Mouse (Mus musculus) large intestine, adult 2 months (tissue): ENCODE measurements around the gene Ccr10. TPM values are rescaled to one million over a fixed set of nuclear protein-coding genes. Genes with fewer than 3 reads are reported as not detected.

Source experiments
- DNase-seq: peaks from one replicate; pipeline ENCODE4 v3.0.0-alpha.2; 2012; ENCODE audit warnings: low read depth, low spot score
- WGBS: fragments of 180-500 bp; shearing (Covaris S2); methylation state at CpG from one replicate; pipeline ENCODE4 v1.1.7; 2018; 5-methylcytosine and 5-hydroxymethylcytosine counted together
- polyA plus RNA-seq: library from polyadenylated mRNA; depleted of rRNA; stranded (reverse); fragments of >200 nt; gene quantifications from 2 replicates; pipeline ENCODE4 v1.2.3, GENCODE M21; 2012

The Ccr10 gene
- polyA plus RNA-seq, 1 experiment: 9.2 TPM

DNA sequence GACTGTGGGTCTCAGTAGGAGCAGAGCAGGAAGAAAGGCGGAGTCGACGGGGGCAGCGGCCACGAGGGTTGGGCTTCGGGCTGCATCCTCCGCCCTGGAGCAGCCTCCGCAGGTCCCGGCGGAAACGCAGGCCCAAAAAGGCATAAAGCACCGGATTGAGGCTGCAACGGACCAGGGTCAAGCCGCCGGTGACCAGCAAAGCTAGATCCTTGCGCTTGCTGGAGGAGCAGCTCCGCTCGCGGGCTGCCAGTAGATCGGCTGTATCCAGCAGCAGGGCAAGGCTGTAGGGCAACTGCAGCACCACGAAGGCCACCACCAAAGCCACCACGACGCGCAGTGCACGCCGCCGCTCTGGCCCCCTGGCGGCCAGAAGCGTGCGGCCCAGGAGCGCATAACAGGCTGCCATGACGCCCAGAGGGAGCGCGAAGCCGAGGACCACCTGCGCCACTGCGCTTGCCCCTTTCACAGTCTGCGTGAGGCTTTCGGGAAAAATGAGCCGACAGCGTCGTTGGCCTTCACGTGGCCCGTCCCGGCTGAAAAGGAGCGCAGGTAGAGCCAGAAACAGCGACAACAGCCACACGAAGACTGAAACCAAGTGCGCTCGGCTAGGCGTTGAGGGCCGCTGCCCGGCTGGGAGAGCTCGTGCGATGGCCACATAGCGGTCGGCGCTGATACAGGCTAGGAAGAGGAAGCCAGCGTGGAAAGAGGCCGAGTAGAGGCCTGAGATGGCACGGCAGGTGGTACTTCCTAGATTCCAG lies 1.4 kb downstream of the Ccr10 start:
- peak; percentile 50 for DNase-seq

DNA sequence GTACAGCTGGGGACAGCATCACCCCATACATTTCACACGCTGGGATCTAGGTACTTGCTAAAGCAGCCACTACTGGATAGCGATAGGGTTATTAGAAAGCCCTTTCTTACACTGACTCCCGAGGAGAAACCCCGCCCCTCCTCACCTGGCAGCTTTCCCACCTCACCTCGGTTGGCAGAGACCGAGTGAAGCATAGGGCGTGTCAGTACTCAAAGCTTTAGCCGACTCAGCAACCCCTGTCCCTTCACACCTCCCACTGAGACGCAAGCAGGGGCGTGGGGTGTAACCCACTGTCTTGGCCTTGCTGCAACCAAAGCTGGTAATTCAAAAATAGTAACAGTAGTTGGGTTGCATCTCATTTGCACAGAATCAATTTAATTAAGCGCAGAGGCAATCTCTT lies 2.1 kb downstream of the Ccr10 start:
- 3% methylated on average over 11 of the region's 11 CpGs for WGBS
- DNase-seq: peak; percentile 65

More for the DNA sequence above, 1.4 kb downstream of the Ccr10 start:
- WGBS: 6% methylated on average over 61 of the region's 61 CpGs

DNA sequence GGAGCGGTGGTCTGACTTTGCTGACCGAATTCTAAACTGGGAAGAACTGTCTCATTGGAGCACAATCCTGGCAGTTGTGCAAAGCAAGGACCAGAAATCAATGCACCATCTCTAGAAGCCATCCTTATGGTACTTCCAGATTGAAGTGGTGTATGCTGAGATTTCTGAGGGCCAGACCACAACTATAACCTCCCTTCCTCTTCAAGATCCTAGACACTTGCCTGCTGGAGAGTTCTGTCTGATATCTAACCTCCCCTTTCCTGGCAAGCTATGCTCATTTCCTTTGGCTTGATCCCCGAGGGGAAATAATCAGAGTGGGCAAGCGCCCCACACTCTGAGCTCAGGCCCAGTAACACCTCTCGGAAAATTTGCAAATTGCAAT lies 2.8 kb downstream of the Ccr10 start:
- DNase-seq: no peak
- 8% methylated on average over 5 of the region's 5 CpGs for WGBS

DNA sequence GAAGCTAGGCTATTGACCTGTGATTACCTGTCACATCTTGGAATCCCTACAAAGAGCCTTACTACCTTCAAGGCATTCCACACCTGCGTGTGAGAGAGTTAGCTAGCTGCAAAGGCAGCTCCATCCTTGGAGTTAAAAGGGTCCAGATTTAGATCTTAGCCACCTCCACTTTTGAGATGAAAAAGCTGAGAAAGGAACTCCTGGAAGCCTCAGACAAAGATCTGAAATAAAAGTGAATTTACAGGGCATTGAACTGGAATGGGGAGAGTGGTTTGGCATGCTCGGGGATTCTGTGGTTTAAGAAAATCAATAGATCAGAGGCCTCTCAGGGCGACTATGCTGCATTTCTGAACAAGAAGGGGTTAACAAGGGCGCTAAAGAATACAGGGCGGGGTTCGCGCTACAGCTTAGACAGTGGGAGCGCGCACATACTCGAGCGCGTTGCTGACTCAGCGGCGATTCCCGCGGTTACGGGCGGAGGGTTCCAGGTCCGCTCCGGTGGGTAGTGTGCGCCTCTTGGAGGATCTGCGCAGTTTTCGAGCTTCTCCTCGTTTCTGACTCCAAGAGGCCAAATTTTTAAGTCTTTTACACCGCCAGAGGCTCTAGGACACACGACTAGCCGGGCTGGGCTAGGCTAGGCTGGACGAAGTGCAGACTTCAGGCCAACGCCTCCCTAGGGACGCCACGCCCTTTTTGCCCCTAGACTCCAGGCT lies 3.4 kb downstream of the Ccr10 start:
- WGBS: 1% methylated on average over 31 of the region's 31 CpGs

GRCm38 (mm10) chr11:101170811-101171610 lies 4.2 kb downstream of the Ccr10 start, which contains the start of gene Plekhh3:
TSS of gene Plekhh3 (minus strand) at chr11:101171351.
- under 1% methylated on average over 48 of the region's 50 CpGs for WGBS
- DNase-seq: peak; percentile 89

More for the DNA sequence above, 3.4 kb downstream of the Ccr10 start:
- DNase-seq: peak; percentile 70

DNA sequence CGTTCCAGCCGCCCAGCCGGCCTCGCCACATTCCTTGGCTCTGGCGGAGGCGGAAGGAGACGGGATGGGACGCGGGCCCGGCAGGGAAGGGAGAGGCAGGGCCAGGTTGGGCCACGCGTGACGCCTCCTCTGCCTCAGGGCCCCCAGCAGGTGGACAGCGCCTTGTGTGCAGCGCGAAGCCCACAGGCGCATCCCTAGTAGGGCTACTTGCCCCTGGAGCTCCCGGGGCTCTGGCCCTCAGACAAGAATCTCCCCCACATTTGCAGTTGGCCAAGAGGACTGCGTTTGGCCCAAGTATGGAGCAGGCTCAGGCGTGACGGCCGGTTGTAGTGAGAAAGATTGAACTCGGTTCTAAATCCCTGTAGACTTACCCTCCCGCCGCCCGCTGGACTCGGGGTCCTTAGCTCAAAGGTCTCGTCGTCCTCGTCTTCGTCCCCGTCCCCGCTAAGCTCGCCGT lies 4.9 kb downstream of the Ccr10 start, which contains the start of gene Cntnap1:
Gene Cntnap1 (plus strand): TSS at position 170 of the 457 bp plus-strand sequence.
- under 1% methylated on average over 35 of the region's 35 CpGs for WGBS
- no peak for DNase-seq

DNA sequence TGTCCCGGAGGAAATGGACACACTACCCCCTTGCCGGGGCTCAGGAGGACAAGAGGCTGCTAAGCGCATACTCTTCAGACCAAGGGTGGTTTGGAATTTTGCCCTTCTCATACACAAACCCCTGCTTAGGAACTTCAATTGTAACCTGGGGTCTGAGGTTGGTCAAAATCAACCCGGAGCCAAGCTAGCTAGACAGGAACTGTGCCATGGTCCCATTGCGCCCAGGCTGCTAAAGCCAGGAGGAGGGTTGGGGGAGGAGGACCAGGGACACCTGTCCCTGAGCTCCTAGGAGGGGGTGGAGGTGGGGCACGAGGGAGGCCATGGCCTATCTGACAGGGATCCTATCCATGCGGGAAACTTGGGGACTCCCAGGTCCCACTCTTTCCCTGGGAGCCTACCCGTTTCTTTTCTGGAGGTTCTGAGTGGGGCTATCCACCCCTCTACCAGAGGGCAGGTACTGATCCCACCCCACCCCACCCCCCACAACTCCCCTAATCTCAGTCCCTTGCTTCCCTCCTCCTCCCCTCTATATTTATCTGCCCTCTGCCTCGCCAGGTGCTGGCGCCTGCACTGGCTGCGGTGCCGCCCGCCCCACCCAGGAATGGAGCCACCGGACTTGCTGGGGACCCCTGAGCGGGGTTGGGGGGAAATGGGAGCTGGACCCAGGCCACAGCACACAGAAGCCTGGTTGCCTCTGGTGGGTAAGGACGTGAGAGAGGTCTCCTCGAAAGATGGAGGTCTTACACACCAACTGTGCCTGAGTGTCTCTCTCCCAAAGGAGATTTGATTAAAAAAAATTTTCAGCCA lies 5.7 kb downstream of the Ccr10 start:
- no peak for DNase-seq
- WGBS: 12% methylated on average over 17 of the region's 17 CpGs

GRCm38 (mm10) chr11:101168301-101168980 lies 6.8 kb downstream of the Ccr10 start:
- 53% methylated on average over 18 of the region's 18 CpGs for WGBS
- DNase-seq: no peak

GRCm38 (mm10) chr11:101167963-101168300 lies 7.3 kb downstream of the Ccr10 start:
- no peak for DNase-seq
- WGBS: 81% methylated on average over 8 of the region's 8 CpGs

DNA sequence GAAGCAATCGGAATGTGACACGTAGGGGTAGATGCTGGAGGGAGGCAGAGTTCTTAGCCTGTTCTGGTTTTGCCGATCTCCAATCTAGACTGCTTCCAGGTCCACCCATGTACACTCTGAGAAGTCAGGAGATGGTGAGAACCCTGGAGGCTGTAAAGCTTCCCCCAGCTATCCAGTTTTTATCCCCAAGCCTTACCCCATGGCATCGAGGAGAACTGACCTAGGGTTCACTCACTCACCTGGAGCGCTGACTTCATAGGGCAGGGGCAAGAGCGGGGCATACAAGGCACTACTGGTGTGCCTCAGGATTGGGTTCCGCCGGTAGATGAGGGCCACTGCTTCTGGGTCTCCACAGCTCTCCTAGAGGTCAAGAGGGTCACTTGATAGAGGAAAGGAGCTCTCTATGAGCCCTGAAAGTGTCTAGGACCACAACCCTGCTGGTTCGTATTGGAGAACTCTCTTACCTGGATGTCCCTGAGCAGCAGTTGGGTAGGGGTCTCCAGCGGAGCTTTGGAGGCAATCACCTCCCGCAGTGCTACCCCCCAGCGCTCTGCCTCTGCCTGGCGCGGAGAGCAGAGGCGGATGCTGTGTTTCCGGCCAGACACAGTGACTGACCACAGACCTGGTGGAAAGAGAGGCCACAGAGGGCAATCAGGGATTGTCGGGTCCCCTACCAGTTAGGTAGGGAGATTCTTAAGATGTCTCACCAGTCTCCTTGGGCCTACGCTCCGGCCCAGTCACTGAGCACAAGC lies 7.9 kb downstream of the Ccr10 start:
- 89% methylated on average over 19 of the region's 19 CpGs for WGBS
- no peak for DNase-seq

GRCm38 (mm10) chr11:101166357-101166756 lies 8.9 kb downstream of the Ccr10 start:
- DNase-seq: no peak

GRCm38 (mm10) chr11:101164677-101165580 lies 10.3 kb downstream of the Ccr10 start:
- no peak for DNase-seq
- 75% methylated on average over 35 of the region's 35 CpGs for WGBS

More at GRCm38 (mm10) chr11:101166357-101166756, 8.9 kb downstream of the Ccr10 start:
- 94% methylated on average over 14 of the region's 14 CpGs for WGBS

DNA sequence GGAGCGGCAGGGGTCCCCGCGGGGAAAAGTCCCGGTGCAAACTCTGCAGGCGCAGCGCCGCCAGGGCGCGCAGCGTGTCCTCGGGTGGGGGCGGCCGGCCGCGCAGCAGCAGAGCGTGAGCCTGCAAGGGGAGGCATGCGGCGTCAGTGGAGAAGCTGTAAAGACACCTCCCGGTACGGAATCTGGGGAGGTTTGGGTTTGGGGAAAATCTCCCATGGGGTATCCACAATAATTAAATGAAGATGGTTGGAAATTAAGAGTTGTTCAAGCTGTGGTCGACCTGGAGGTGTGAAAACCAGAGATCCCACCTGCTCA lies 10.9 kb downstream of the Ccr10 start:
- 82% methylated on average over 21 of the region's 21 CpGs for WGBS
- no peak for DNase-seq

DNA sequence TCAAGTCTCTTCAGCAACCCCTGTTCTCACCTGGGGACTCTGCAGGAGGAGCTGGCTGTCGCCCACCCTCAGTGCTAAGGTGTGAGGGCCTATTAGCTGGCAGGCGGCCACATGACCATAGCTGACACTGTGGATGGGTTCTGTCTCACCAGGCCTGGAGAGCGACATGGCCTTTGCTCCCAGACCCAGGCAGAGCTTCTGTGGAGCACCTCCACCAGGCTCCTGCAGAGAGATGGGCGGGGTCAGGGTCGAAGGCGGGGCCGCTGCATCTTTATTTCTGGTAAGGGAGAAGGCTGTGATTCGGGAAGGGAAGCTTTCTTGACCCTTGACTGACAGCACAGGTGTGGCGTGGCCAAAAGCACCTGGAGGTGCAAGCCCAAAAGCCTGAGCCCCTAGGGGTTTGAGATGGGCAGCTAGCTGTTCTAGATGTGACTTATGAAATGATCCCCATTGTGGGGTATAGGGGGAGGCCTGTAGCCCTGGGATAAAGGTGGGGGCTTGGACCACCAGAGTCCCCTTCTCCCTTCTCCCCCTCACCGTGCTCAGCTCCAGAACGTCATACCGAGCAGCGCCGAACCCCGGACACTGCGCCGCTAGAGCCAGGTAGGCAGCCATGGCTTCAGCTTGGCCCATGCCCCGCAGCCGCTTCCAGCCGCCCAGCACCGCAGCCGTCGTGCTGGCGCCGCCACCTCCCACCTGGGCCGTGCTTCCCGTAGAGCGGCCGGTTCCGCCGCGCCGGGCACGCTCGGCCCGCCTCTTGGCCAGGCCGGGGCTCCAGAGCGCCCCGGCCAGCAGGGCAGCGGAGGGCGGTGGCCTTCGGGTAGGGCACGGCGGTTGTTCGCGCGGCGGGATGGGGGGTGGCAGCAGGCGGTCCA lies 11.5 kb downstream of the Ccr10 start:
- 81% methylated on average over 49 of the region's 49 CpGs for WGBS
- no peak for DNase-seq

- WGBS: 65% methylated on average over 5 of the region's 5 CpGs
- no peak for DNase-seq
Measured at GRCm38 (mm10) chr11:101162772-101163171, 12.5 kb downstream of the Ccr10 start.

GRCm38 (mm10) chr11:101162301-101162700 lies 12.9 kb downstream of the Ccr10 start:
- 42% methylated on average over 5 of the region's 5 CpGs for WGBS

More at GRCm38 (mm10) chr11:101162301-101162700, 12.9 kb downstream of the Ccr10 start:
- no peak for DNase-seq
